16 mouse cellular contexts compared by ENCODE assay signal in the genomic region with DNA sequence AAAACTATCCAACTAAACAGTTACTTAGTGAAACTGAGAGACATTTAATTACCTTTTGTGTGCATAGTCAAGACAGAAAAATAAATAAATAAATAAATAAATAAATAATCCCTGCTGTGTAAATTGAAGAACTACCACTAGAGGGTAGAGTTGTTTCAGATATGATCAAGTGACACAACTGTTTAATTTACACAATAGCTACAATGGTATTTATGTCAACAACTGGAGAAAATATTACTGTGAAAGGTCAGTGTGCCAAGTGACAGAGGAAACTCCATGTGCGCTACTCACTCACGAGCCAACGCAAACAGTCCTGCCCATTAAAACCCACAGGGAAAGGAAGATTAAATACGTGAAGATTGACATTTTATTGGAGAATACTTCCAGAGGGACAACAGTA. TPM values are rescaled to one million over a fixed set of nuclear protein-coding genes. Genes with fewer than 3 reads are reported as not detected.
DNase-seq lines count a peak whose midpoint lies in the region; ATAC-seq and TF ChIP-seq lines count a peak whose summit lies in the region.
"Had no signal": no experiment of that assay in that cellular context is flagged by ENCODE, and none has a peak within 500 bp of the region (broad histone marks: within the 10 kb centered on the region; RNA-seq: fewer than 3 reads in every experiment).

No protein-coding gene starts in this region.

- no peak overlapping the region for H3K4me2 ChIP-seq in hindbrain, embryonic 11.5 days (replicated peaks; ENCODE audit: low read depth, low read length)
- H3K4me2 ChIP-seq in hindbrain, embryonic 16.5 days (ENCODE audit: low read length): no peak overlapping the region
- H3K4me2 ChIP-seq in liver, postnatal 0 days (ENCODE audit: low read depth, low read length): no peak overlapping the region
- H3K4me2 ChIP-seq in liver, embryonic 12.5 days: no peak overlapping the region
- H3K4me2 ChIP-seq: embryonic facial prominence, embryonic 13.5 days; neural tube, embryonic 15.5 days had no signal

- H3K4me3 ChIP-seq in hindbrain, embryonic 11.5 days (ENCODE audit: low read depth, low read length): no peak overlapping the region
- H3K4me3 ChIP-seq in hindbrain, embryonic 16.5 days (ENCODE audit: low read length): no peak overlapping the region
- no peak overlapping the region for H3K4me3 ChIP-seq in liver, postnatal 0 days (ENCODE audit: low read depth, low read length)
- no peak overlapping the region for H3K4me3 ChIP-seq in liver, embryonic 12.5 days
- no peak overlapping the region for H3K4me3 ChIP-seq in ES-E14 (ENCODE audit: insufficient read depth in 1 of 2, low read depth in 1 of 2, low read length in 2 of 2, poor library complexity in 1 of 2, severe bottlenecking in 1 of 2)
- H3K4me3 ChIP-seq: embryonic facial prominence, embryonic 13.5 days; neural tube, embryonic 15.5 days had no signal

- H3K27me3 ChIP-seq in hindbrain, embryonic 11.5 days (ENCODE audit: control insufficient read depth, insufficient read depth, low read length): no peaks in the 10 kb centered on the region
- no peaks in the 10 kb centered on the region for H3K27me3 ChIP-seq in hindbrain, embryonic 16.5 days (replicated peaks; ENCODE audit: control insufficient read depth, insufficient read depth, low read length)
- no peaks in the 10 kb centered on the region for H3K27me3 ChIP-seq in liver, postnatal 0 days (ENCODE audit: insufficient read depth, low read length)
- no peaks in the 10 kb centered on the region for H3K27me3 ChIP-seq in liver, embryonic 12.5 days (replicated peaks)
- H3K27me3 ChIP-seq: embryonic facial prominence, embryonic 13.5 days; neural tube, embryonic 15.5 days had no signal

- H3K4me1 ChIP-seq in hindbrain, embryonic 11.5 days (replicated peaks; ENCODE audit: control insufficient read depth, insufficient read depth, low read length): no peaks in the 10 kb centered on the region
- H3K4me1 ChIP-seq in hindbrain, embryonic 16.5 days (ENCODE audit: control insufficient read depth, insufficient read depth, low read depth, low read length): no peaks in the 10 kb centered on the region
- H3K4me1 ChIP-seq in liver, postnatal 0 days (ENCODE audit: insufficient read depth): no peaks in the 10 kb centered on the region
- no peaks in the 10 kb centered on the region for H3K4me1 ChIP-seq in liver, embryonic 12.5 days
- H3K4me1 ChIP-seq in ES-E14 (ENCODE audit: control insufficient read depth in 2 of 2, insufficient read depth in 2 of 2, low read length in 2 of 2, poor library complexity in 1 of 2): no peaks in the 10 kb centered on the region
- H3K4me1 ChIP-seq: embryonic facial prominence, embryonic 13.5 days; neural tube, embryonic 15.5 days had no signal

- H3K9me3 ChIP-seq in hindbrain, embryonic 11.5 days (ENCODE audit: control insufficient read depth, low read length): no peaks in the 10 kb centered on the region
- no peaks in the 10 kb centered on the region for H3K9me3 ChIP-seq in hindbrain, embryonic 16.5 days (ENCODE audit: control insufficient read depth, low read length)
- H3K9me3 ChIP-seq in liver, postnatal 0 days (ENCODE audit: low read length): no peaks in the 10 kb centered on the region
- no peaks in the 10 kb centered on the region for H3K9me3 ChIP-seq in liver, embryonic 12.5 days (replicated peaks)
- H3K9me3 ChIP-seq in ES-E14 (ENCODE audit: control insufficient read depth, insufficient read depth, low read depth, low read length): no peaks in the 10 kb centered on the region
- H3K9me3 ChIP-seq: embryonic facial prominence, embryonic 13.5 days; G1E; neural tube, embryonic 15.5 days had no signal

- 76% methylated on average over 4 of the region's 4 CpGs for WGBS in hindbrain, embryonic 11.5 days
- 69% methylated on average over 4 of the region's 4 CpGs for WGBS in hindbrain, embryonic 16.5 days
- WGBS in liver, postnatal 0 days (ENCODE audit: insufficient replicate concordance): 70% methylated on average over 4 of the region's 4 CpGs
- WGBS in liver, embryonic 12.5 days (ENCODE audit: insufficient replicate concordance): 87% methylated on average over 4 of the region's 4 CpGs

- H3K36me3 ChIP-seq in hindbrain, embryonic 11.5 days (ENCODE audit: control insufficient read depth, insufficient read depth, low read length): no peaks in the 10 kb centered on the region
- H3K36me3 ChIP-seq in hindbrain, embryonic 16.5 days (ENCODE audit: control insufficient read depth, insufficient read depth, low read length): no peaks in the 10 kb centered on the region
- no peaks in the 10 kb centered on the region for H3K36me3 ChIP-seq in liver, postnatal 0 days (replicated peaks; ENCODE audit: insufficient read depth, low read length)
- H3K36me3 ChIP-seq in liver, embryonic 12.5 days: no peaks in the 10 kb centered on the region
- no peaks in the 10 kb centered on the region for H3K36me3 ChIP-seq in ES-E14 (ENCODE audit: control insufficient read depth, insufficient read depth, low read length, poor library complexity, severe bottlenecking)
- H3K36me3 ChIP-seq: embryonic facial prominence, embryonic 13.5 days; G1E; neural tube, embryonic 15.5 days had no signal

- TF ChIP-seq CTCF in liver, postnatal 0 days (IDR thresholded peaks at IDR 0.05; ENCODE audit: low read depth): 0 out of 2 replicates have a peak, but pooled peaks have one; percentile 6

- in situ Hi-C loops in ES-E14 (cut with MboI; ENCODE audit: low sequenced_read_pairs in 2 of 2, unreplicated experiment in 2 of 2): loop anchor here in 1 of 2 experiments (10.0 kb wide), 1 partner anchor 325 kb away; no protein-coding TSS in a partner anchor

- 0 out of 2 replicates have a peak, but pooled peaks have one; percentile 35 for ATAC-seq in hindbrain, embryonic 11.5 days (ENCODE audit: low FRiP score)
- ATAC-seq in hindbrain, embryonic 16.5 days: no peak
- ATAC-seq in liver, postnatal 0 days: no peak
- ATAC-seq in liver, embryonic 12.5 days: no peak

- no peak for TF ChIP-seq EP300 in liver, postnatal 0 days (IDR thresholded peaks at IDR 0.05; ENCODE audit: low read depth)

- DNase-seq in hindbrain, embryonic 11.5 days (ENCODE audit: low spot score): no peak
- DNase-seq in liver, postnatal 0 days: no peak
- DNase-seq in ES-E14 (ENCODE audit: low read depth, low spot score): no peak
- DNase-seq in brain, adult 2 months (ENCODE audit: low read depth, low spot score): peak; percentile 16
- DNase-seq in cerebellum, adult 9-11 months: no peak
- no peak for DNase-seq in layer of hippocampus, postnatal 25 days (ENCODE audit: extremely low spot score in 1 of 2, low spot score in 1 of 2)
- DNase-seq: adrenal gland, adult 2 months; heart, postnatal 4 days; left cerebral cortex, postnatal 4 days; thymus, adult 2 months had no signal

- H3K9ac ChIP-seq in hindbrain, embryonic 11.5 days (ENCODE audit: low read depth, low read length): no peak overlapping the region
- no peak overlapping the region for H3K9ac ChIP-seq in hindbrain, embryonic 16.5 days (ENCODE audit: low read depth, low read length)
- H3K9ac ChIP-seq in liver, postnatal 0 days (replicated peaks): no peak overlapping the region
- no peak overlapping the region for H3K9ac ChIP-seq in liver, embryonic 12.5 days
- no peak overlapping the region for H3K9ac ChIP-seq in ES-E14 (ENCODE audit: insufficient read depth, low read depth, low read length, poor library complexity, severe bottlenecking)
- H3K9ac ChIP-seq: embryonic facial prominence, embryonic 13.5 days; neural tube, embryonic 15.5 days had no signal

- H3K27ac ChIP-seq in hindbrain, embryonic 11.5 days (ENCODE audit: low read depth, low read length): no peak overlapping the region
- no peak overlapping the region for H3K27ac ChIP-seq in hindbrain, embryonic 16.5 days (ENCODE audit: low read depth, low read length)
- H3K27ac ChIP-seq in liver, postnatal 0 days (ENCODE audit: low read depth): no peak overlapping the region
- no peak overlapping the region for H3K27ac ChIP-seq in liver, embryonic 12.5 days
- no peak overlapping the region for H3K27ac ChIP-seq in ES-E14 (ENCODE audit: insufficient read depth, low read depth, low read length, poor library complexity, severe bottlenecking)
- H3K27ac ChIP-seq: embryonic facial prominence, embryonic 13.5 days; neural tube, embryonic 15.5 days had no signal

TF ChIP-seq in ES-E14, 5 proteins besides CTCF, POLR2A, EP300 and RAD21:
- TF ChIP-seq ZC3H11A (IDR thresholded peaks at IDR 0.05; ENCODE audit: borderline replicate concordance, low read depth, low read length): 0 out of 2 replicates have a peak, but pooled peaks have one; percentile 28
- no peak for TF ChIP-seq HCFC1 (IDR thresholded peaks at IDR 0.05; ENCODE audit: borderline replicate concordance, insufficient read depth, low read length)

RNA-seq across cellular contexts. Expression of a gene that starts 38.8 kb away (rescaled TPM):
- 0.57 and 1.5 TPM in 2 replicates for polyA plus RNA-seq in hindbrain, embryonic 11.5 days (2014; fragmentation: Nextera tagmentation; extraction: Ambion mirVana)
- 0.98 and 1.1 TPM in 2 replicates for polyA plus RNA-seq in hindbrain, embryonic 16.5 days (2015; fragmentation: Nextera tagmentation; extraction: Ambion mirVana)
- not detected in 2 replicates for polyA plus RNA-seq in liver, postnatal 0 days (2015; fragmentation: Nextera tagmentation; extraction: Ambion mirVana)
- 0.02 and 0.06 TPM in 2 replicates for polyA plus RNA-seq in liver, embryonic 12.5 days (2016; fragmentation: Nextera tagmentation; extraction: Ambion mirVana)
- total RNA-seq in ES-E14 (2012; rRNA removed): 3.9 and 5.1 TPM in 2 replicates
- total RNA-seq in layer of hippocampus, postnatal 25 days (2021): 10 to 100 TPM; 60.7 to 65.6 TPM
- polyA plus RNA-seq: large intestine, adult 2 months; thymus, adult 2 months had no signal
